Mouse (Mus musculus): Measurements from ENCODE around the gene Nrp2.

Nrp2 gene

DNA sequence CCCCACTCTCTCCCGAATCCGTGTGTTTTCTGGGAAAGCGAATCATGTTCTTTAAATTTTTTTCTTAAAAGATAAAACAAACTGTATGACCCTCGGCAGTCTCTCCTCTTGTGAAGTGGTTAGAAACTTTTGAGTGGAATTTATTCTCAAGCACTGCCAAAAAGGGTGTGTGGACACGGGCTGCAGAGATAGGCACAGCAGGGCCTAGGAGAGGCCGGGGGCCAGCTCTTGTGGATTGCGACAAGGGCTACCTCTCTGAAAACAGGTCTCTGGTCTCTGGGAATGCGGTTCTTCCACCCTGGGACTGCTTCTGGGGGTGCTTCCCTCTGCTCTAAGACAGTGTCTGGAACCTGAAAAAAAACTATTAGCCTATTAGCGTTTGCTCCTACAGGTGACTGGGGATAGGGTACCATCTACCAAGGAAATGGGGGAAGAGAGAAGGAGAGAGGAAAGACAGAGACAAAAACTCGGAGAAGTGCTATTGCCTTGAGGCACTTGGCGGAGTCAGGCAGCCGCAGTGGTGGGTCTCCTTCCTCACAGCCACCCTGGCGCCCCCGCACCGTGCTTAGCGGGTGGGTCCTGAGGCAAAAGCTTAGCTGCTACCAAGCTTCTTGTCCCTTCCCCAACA, 1.9 kb downstream of the Nrp2 start:
- no peak for DNase-seq (ENCODE audit: low spot score)

GRCm38 (mm10) chr1:62705517-62705981, 2.5 kb downstream of the Nrp2 start:
- no peak for DNase-seq (ENCODE audit: low spot score)

GRCm38 (mm10) chr1:62706085-62707021, 3.3 kb downstream of the Nrp2 start:
- peak; percentile 50 for DNase-seq (ENCODE audit: low spot score)

GRCm38 (mm10) chr1:62707101-62707912, 4.2 kb downstream of the Nrp2 start:
- no peak for DNase-seq (ENCODE audit: low spot score)

DNA sequence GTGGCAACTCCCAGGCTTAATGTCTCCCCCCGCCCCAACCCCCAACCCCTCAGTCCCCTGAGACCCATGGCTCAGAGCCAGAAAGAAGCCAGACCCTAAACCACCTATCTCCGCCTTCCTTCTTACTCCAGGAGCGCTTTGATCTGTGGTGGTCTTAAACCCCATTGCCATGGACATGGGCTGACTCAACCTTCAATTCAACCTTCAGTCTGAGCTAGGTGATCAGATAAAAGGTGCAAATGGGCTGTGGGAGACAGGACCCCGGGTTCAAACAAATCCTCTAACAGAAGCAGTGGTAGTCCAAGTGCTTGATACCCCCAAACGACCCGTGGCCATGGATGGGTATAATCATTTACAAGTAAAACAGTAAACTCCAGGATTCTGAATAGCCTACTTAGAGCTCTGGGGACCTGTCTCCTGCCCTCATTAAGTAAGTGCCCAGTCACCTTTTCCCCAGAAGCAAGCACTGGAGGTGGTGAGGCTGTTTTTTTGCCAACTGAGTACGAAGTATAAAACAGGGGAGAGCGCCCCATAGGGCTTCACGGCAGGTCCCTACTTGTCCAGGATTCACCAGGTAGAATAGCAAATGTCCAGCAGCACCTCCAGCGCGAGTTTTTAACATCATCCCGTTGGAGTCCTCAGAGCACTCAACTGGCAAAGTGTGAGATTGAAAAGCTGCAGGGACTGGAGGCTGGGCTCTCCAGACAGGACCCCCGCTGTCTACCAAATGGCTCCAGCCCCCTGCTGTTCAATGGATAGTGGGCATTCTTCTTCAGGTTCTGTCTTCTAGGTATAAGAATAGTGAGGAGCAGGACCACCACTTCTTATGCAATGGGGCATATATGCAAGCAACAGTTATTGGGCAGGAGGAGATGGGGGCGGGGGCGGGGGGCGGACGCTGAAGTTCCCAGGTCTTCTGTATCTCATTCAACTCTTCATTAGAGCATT, 5.1 kb downstream of the Nrp2 start:
- DNase-seq (ENCODE audit: low spot score), result no peak

- DNase-seq (ENCODE audit: low spot score), result no peak
Observed at GRCm38 (mm10) chr1:62709770-62710335, 6.8 kb downstream of the Nrp2 start.

DNA sequence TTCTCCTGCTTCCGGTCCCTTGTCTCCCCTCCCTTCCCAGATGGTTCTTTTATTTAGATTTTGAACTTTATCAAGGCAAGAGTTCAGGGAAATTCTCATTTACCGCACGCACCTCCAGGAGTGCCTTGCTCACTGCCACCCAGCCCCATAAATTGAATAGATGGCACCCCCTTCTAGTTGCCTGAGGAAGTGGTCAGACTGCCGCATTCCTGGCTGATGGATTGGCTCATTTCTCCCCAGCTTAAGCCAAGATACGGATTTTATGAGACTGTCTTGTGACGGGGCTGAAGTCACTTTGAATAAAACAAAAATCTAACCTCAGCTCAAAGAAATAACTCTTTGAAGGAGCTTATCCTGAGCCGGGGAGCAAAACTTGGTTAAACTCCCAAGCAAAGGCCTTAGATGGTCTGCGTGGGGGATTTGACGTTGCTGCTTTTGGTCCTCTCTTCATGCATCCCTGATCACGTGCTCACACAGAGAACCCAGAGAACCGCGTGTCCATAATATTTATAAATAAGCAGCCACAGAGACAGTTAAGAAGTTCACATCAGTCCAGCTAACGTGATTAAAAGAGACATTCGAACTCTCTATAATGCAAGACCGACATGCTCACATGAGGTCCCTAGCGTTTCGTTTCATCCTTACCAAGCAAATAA, 10.1 kb downstream of the Nrp2 start:
- DNase-seq (ENCODE audit: low spot score), result no peak

- DNase-seq (ENCODE audit: low spot score), result no peak
Observed at GRCm38 (mm10) chr1:62715004-62715403, 11.9 kb downstream of the Nrp2 start.

DNA sequence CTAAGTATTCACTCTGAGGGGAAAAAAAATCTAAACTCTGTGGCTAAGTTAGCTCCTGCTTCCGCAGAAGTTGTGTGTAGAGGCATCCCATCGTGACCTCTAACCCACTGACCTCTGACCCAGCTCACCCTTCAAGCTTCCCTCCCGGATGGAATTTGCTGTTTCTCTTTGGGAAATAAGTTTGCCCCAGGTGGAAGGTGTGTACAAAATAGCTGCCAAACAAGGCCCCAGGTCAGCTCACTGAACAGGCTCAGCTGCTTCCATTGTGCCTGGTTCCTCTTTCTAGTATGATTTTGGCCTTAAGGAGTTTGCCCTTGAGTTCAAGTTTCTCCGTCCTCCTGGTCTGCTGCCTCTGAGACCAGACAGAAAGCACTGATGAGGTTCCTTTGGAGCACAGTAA, 12.6 kb downstream of the Nrp2 start:
- no peak for DNase-seq (ENCODE audit: low spot score)

GRCm38 (mm10) chr1:62716836-62717478, 13.9 kb downstream of the Nrp2 start:
- DNase-seq (ENCODE audit: low spot score), result no peak

GRCm38 (mm10) chr1:62717552-62718236, 14.6 kb downstream of the Nrp2 start:
- no peak for DNase-seq (ENCODE audit: low spot score)

DNA sequence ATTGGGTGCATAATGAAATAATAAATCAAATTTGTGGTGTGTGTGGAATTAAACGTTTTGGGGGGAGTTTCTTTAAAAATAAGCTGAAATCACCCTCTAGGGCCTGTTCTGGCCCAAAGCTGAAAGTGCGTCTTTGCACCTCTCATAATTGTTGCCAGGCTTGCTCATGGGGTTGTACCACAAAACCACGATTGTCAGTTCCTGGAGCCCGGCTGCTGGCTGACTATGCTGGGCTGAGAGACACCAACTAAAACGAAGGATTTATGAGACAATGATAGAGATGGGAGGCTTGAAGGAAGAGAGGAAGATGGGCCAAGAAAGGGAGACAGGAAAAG, 15.1 kb downstream of the Nrp2 start:
- no peak for DNase-seq (ENCODE audit: low spot score)

DNA sequence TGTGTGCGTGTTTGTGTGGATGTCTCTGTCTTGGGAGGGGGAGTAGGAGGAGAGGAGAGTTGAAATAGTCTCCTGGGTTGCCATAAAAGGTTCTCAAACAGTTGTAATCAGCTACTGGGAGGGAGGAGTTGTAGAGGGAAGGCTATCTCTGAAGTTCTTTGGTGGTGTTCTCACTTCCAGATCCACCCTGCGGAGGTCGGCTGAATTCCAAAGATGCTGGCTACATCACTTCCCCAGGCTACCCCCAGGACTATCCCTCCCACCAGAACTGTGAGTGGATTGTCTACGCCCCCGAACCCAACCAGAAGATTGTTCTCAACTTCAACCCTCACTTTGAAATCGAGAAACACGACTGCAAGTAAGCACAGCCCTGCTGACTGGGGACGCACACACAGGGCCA, 15.7 kb downstream of the Nrp2 start:
- DNase-seq (ENCODE audit: low spot score), result no peak

DNA sequence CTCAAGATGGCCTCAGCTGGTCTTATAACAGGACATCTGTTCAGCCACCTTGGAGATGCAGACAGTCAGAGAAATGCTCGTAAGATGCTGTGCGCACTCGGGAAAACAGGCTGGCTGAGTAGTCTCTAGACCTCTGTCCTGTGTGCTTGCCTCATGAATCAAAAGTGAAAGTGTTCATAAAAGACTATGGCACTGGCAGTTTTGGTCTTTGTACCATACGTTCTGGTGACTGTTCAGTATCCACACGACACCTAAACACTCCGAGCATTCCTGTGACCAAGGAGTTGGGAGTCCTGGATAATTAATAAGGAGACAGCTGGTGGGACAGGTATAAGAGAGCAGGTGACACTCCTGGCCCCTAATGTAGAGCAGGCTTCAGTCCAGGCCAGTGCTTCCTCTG, 16.7 kb downstream of the Nrp2 start:
- DNase-seq (ENCODE audit: low spot score), result no peak

DNA sequence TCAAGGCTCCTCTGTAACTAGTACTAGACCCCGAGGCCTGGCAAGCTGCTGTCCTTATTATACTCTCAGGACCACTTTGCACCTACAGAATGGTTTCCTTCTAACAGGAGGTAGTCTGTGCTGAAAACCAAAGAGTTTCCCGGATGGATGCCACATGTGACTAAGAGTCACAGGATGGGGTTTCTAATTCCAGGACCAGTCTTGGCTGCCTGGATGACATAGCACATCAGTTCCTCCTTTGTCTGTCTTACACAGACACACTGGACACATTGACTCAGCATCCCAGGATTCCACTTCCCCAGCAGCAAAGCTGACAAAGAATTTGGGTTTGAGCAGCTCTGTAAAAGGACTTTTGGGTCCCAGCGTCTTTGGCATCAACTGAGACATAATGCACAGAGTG, 17.1 kb downstream of the Nrp2 start:
- DNase-seq (ENCODE audit: low spot score), result no peak

DNA sequence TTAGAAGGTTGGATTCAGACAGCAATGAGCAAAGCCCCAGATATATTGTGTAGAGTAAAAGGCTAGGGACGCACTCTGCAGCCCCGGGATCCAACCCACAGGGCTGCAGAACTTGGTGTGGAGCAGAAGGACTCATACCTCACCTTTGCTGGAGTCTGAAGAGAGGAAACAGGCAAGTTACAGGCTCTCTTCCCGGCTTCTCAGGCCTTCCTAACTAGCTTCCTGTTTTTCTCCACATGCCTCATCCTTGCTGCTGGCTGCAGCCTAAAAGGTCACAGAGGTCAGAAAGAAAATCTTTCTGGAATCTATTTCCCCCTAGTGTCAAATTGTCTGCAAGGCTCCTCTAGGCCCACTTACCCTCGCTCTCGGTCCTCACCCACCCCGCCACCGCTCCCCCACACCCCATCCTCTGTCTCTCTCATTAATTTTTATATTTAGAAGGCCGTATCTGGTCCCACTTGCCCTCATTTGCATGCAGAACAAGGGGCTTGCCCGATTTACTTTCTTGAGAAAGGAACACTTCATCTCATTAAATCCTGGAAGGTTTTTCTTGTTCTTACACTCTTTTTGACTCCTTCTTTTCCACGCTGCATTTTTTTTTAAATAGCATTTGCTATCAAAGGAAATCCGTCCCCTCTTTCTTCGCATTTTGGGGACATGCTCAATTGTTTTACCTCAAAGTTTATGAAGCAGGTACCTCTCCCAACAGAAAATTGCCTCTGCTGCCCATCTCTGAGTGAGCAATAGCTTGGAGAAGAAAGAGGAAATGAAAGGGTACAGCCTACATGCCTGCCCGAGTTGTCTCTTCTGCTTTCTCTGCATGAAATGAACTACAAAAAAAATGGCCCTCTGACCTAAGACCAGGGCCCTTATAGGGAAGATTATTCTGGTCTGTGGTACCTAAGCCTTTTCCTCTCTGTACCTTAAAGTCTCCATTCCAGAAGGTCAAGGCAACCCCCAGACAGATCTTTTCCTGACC, 17.9 kb downstream of the Nrp2 start:
- DNase-seq (ENCODE audit: low spot score), result no peak

DNA sequence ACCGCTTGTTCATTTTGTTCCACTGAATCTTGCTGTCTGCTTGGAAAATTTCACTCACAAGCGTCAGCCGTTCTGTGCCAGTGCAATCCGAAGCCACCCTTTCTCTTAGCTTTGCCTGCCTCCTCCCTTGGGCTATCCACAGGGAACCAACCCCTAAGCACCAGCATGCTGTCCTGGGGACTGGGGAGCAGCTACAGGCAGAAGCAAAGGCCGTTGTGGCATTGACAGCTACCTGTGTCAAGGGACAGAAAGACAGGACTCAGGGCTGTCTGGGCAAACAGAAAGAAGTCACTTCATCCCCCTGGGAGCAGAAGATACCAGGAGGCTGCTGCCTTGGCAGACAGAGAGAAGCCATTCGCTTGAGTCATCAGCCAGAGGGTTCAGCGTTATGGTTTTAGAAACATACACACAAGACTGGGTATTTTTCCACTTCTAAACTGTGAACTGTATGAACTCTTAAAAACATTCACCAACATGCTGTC, 18.7 kb downstream of the Nrp2 start:
- DNase-seq (ENCODE audit: low spot score), result no peak

GRCm38 (mm10) chr1:62722526-62722925, 19.4 kb downstream of the Nrp2 start:
- DNase-seq (ENCODE audit: low spot score), result no peak

Measured in ovary, adult 18-20 months (tissue).